Mouse (Mus musculus) gastrocnemius, adult 2 months (tissue): Measurements from ENCODE around the gene Slc9a8. TPM values are rescaled to one million over a fixed set of nuclear protein-coding genes. Genes with fewer than 3 reads are reported as not detected.

Experiments
- DNase-seq: peaks from one replicate; pipeline ENCODE4 v3.0.0; 2022
- H3K27ac ChIP-seq: fragments of 200-600 bp; 2 replicates; pipeline ENCODE4 v1.8.1; 2022; ENCODE audit warnings: mild to moderate bottlenecking
- H3K4me3 ChIP-seq: fragments of 200-600 bp; 2 replicates; pipeline ENCODE4 v1.8.1; 2022; ENCODE audit warnings: mild to moderate bottlenecking, moderate library complexity
- CTCF ChIP-seq: fragments of 200-600 bp; IDR thresholded peaks from 2 replicates; pipeline ENCODE4 v1.8.1; 2022; ENCODE audit warnings: antibody characterized with exemption, mild to moderate bottlenecking, moderate library complexity
- intact Hi-C: fragments of 180-260 bp; cut with DNase I; formaldehyde crosslinking; loops from one replicate; pipeline ENCODE4 v1.15.1; 2025
- total RNA-seq, 2 experiments: library from RNA; stranded (reverse); gene quantifications; 2 replicates each; pipeline ENCODE4 v1.2.3; 2021

The Slc9a8 gene
- total RNA-seq, 2 experiments from 2014 or later: 25.0 to 30.4 TPM

DNA sequence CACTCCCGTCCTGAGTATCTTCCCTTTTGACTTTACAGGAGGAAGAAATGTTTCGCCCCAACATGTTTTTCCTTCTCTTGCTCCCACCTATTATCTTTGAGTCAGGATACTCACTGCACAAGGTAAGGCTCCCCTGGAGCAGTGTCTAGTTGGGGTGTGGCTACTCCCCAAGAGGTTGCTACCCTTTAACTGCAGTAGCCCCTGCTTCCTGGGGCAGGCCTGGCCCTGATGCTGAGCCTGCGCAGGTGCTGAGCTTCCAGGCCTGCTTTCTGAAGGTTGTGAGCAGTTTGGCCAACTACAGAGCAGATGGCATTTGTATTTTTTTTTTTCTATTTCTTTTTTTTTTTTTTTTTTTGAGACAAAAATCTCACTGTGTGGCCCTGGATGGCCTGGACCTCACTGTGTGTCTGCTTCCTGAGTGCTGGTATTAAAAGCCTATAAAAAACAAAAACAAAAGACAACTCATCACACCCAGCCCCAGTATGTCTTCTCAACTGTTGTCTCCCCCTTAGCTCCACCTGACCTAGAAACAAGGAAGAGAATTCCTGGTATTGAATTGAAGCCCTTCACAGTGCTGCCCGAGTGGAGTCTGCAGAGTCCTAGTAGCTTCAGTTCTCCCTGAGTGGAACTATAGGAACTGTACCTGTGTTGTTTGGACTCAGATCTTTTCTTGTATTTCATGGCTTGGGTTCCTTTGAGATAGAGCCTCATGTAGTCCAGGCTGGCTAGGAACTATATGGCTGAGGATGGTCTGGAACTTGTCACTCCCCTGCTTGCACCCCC is 22.1 kb downstream of the Slc9a8 start:
- DNase-seq: no peak
- Histone ChIP-seq H3K27ac (no peak overlapping the region), H3K4me3 (no peak overlapping the region)
- no peak for TF ChIP-seq CTCF
- intact Hi-C loops: no loop called here

DNA sequence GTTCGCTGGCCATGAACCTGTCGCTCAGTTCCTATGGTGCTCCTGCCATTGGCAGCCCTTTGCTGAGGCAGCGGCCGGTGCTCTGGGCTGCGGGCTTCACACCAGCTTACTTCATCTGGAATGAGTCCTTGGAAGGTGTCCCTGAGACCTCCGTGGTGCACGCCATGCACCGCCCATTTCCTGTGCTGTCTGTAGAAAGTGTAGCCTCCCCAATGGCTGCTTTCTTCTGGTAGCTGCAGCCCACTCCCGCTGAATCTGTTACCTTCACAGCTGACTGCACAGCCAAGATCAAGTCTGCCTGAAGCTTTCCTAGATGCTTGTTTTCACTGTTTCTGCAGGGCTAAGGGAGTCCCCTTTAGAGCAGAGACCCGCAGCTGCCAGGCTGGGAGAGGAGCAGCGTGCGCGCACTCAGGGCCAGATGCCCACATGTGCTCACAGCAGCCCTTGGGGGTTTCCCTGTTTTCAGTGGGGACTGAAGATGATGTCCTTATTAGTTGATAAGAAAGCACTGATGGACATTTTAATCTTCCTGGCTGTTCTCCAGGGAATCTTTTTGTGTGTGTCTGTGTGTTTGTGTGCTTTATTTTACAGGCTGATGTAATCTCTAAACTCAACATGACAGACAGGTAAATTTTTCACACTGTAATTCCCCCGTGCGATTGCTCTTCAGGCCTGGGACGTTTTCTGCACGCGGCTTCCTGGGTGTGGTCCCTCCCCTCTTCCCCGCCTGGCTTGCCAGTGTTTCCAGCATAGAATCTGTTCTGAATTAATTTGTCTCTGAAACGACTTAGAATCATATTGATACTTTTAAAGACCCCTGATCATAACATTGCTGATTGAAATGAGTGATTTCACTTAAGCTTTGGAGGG is 24.6 kb downstream of the Slc9a8 start:
- DNase-seq: no peak
- intact Hi-C loops: no loop called here
- TF ChIP-seq CTCF: no peak
- Histone ChIP-seq H3K4me3 (no peak overlapping the region), H3K27ac (no peak overlapping the region)

DNA sequence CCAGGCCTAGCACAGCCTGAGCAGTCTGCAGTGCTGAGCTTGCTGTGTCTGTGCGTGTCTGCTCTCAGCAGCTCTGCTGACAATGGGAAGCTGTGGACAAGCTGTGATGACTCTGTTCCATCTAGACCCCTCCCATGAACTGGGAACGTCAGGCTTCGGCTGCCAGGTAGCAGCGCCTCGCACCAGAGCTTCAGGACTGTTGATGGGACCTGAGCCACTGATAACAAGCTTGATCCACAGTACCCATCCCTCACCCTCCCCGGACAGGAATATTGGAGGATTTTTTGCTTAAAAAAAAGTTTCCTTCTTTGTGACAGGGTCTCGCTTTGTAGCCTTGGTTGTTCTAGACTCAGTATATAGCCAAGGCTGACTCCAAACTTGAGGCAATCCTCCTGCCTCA is 25.7 kb downstream of the Slc9a8 start:
- no peak overlapping the region for H3K27ac ChIP-seq
- DNase-seq: no peak
- intact Hi-C loops: no loop called here
- no peak for TF ChIP-seq CTCF
- H3K4me3 ChIP-seq: no peak overlapping the region

DNA sequence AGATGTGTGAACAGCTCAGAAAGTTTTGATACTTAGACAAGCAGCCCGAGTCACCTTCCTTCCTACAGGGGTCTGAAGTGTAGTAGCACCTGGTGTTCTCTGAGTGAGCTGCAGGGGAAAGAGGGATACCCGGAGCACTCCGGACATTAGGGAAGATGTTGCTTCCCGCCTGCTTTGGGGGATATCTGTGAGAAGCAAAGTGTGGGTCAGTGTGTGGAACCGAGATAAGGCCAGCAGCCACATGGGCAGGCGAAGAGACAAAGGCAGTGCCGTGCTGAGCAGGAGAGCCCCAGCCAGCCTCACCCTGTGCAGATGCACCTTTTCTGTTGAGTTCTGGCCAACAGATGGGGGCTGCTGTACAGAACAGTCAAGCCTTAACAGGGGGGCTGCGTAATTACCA is 26.1 kb downstream of the Slc9a8 start:
- intact Hi-C loops: no loop called here
- TF ChIP-seq CTCF: no peak
- Histone ChIP-seq H3K4me3 (no peak overlapping the region), H3K27ac (no peak overlapping the region)
- DNase-seq: peak; percentile 10

DNA sequence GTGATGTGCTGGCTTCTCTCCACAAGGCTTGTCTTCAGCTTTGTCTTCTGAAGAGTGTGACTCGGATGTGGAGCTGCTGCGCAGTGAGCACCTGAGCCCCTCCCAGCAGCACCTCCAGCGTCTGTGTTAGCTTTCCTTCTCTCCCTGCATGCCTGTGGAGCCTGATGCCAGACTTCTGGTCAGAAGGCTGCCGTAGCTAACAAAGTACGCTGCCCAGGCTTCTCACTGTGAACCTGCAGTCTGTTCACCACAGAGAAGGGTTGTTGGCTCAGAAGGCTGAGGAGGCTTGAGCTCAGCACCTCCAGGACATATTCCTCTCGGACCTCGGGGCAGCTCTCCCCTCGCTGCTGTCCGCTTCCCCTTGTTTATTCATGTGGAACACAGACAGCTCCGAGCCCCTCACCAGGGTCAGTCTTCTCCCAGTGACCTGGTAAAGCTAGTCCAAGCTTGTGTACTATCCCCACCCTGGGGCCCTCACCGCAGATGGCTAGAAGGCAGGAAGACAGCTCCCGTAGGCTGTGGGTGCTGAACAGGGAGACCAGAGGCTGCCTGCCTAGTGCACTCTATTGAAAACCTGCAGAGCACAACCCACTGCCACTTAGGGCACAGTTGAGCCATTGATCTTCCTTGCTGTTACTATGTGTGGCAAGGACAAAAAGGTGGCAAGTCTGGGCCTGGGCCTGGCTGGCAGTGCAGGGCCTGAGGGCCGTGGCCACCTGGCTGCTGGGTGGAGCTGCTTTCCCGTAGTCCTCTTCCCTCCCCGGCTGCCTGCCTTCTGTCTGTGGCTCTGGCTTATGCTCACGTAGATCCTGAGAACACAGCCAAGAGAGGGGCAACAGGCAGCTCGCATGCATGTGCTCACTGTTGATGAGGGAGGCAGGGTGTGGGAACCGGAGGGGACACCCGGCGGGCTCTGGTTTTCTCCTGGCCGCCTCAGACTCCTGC is 28.1 kb downstream of the Slc9a8 start:
- Histone ChIP-seq H3K27ac (no peak overlapping the region), H3K4me3 (no peak overlapping the region)
- DNase-seq: no peak
- TF ChIP-seq CTCF: no peak
- intact Hi-C loops: no loop called here

DNA sequence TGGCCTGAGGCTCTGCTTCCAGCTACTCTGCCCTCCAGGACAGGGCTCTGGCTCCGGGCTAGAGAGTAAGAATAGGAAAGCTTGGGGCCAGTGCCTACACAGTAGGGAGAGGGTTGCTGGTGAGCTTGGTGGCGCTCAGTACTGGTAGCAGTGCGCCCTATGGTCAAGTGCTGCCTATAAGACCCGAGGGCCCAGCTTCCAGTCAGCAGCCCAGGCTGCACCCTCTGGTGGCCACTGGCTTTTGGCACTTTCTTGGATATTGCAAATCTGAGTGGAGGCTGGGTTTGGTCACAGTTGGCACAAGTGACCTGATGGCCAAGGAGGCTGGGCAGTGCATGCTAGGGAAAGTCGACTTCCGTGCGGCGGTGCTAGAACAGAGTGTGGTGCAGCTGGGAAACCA is 29.1 kb downstream of the Slc9a8 start:
- intact Hi-C loops: no loop called here
- DNase-seq: no peak
- peak; percentile 9; the same call in 1 of the 2 replicates for TF ChIP-seq CTCF
- Histone ChIP-seq H3K4me3 (no peak overlapping the region), H3K27ac (no peak overlapping the region)

DNA sequence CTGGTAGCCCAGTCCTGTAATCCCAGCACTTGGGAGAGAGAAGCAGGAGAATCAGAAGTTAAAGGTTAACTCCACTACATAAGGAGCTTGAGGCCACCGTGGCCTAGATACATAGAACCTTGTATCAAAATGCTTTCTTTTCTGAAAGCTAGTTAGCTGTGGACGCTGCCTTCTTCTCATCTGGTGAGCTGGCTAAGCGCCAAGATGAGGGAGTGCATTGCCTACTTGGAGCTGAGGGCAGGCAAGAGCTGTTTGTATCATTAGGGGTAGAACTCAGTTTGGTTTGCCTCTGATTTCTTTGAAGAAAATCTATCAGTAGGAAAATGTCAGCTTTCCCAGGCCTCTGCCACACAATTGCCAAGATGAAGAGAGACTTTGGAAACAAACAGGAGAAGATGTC is 32.3 kb downstream of the Slc9a8 start:
- Histone ChIP-seq H3K4me3 (no peak overlapping the region), H3K27ac (peak overlapping the region; percentile 61; the same call in 1 of the 2 replicates)
- no peak for TF ChIP-seq CTCF
- intact Hi-C loops: no loop called here
- DNase-seq: no peak

DNA sequence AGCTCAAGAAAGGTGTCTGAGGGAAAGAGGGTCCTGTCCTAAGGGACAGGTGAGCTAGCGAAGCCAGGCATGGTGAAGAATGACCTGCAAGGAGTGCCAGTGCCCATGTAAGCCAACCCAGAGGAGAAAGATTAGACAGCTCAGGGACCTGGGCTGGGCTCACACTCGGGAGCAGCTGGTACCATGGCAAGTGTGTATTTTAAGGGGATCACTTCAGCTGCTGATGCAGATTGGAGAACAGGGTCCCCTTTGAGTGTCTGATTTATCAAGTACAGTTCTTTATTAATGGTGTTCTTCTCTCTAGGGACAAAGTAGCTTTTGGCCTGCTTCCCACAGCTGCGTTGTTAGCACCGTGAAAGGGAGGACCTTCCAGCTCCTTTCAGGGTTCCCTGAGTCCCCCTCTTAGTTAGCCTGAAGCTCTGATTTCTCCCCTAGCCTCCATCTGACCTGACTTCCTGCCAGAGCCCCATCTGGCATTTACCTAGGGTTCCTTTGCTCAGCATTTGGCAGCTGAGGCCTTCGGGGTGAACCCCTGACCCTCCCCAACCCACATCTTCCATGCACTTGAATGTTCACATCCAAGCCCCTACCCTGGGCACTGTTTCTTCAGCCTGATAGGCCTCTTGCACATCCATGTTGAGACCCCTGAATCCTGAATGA is 35.0 kb downstream of the Slc9a8 start:
- intact Hi-C loops: no loop called here
- TF ChIP-seq CTCF: no peak
- DNase-seq: peak; percentile 64
- H3K4me3 ChIP-seq: no peak overlapping the region
- peak overlapping the region; percentile 71 for H3K27ac ChIP-seq

DNA sequence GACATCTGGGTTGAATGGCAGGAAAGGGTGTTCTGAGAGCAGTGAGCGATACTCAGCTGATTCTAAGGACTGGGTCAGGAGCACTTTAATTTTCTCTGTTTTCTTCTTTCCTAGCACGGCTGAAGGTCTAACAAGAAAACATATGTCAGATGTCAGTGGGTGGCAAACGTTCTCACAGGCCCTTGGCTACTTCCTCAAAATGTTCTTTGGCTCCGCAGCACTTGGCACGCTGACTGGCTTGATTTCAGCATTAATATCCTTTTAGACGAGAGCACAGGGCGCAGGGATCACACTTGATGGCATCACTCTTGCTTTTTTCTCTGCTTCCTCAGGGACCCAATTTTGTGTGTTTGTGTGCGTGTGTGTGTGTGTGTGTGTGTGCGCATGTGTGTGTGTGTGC is 35.7 kb downstream of the Slc9a8 start:
- TF ChIP-seq CTCF: no peak
- Histone ChIP-seq H3K27ac (peak overlapping the region; percentile 71), H3K4me3 (no peak overlapping the region)
- DNase-seq: peak; percentile 65
- intact Hi-C loops: no loop called here

DNA sequence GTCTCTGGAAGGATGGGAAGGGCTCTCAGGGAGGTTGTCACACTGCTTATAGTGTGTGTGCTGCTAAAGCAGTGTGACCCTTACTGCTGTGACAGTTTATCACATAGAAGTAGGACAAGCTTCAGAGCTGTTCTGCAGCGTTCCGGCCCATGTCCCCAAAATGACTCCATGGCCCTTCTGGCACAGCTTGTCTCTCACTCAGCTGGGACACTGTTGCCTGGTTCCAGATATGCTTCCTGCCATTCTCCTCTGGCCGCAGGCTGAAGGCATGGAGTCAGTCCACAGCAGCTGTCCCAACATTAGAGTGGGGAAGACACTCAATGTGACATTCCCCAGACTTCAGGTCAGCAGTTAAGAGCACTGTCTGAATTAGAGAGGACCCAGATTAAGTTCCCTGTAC is 37.0 kb downstream of the Slc9a8 start:
- intact Hi-C loops: no loop called here

DNA sequence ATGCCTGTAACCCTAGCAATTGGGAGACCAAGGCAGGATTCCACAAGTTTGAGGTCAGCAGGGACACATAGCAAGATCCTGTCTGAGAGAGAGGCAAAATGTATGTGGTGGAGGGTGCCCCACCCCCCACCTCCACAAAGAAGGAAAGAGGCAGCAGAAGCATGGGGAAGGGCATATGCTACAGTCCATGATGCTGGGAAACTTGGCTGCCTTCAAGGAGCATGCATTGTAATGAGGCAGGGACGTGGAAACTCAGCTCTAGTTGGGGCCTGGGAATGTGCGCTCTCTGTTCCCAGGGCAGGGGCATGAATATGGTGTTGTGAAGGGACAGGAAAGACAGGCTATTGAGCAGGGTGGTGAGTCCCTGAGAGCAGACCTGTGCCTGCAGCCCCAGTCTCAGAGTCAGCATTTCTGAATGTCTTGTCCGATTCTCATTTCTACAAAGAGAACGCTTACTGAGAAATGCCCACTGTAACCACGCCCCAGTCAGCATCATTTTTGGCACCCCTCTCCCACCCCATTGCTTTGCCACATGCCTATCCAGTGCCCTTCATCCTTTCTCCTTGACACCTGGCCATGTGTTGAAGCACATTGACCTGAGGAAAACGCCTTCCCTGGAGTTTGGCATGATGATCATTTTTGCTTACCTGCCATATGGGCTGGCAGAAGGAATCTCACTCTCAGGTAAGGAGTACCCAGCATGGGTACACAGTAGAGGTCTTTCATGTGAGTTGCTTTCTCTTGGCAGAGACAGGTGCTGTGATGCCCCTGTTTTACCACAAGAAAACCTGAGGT is 37.8 kb downstream of the Slc9a8 start:
- H3K27ac ChIP-seq: peak overlapping the region; percentile 78
- H3K4me3 ChIP-seq: no peak overlapping the region
- DNase-seq: peak; percentile 12
- TF ChIP-seq CTCF: no peak
- intact Hi-C loops: no loop called here

More for the DNA sequence above, 37.0 kb downstream of the Slc9a8 start:
- Histone ChIP-seq H3K4me3 (no peak overlapping the region), H3K27ac (peak overlapping the region; percentile 78)
- DNase-seq: peak; percentile 54
- TF ChIP-seq CTCF: no peak
